Comparison of ENCODE assay signal across 22 mouse cellular contexts in the genomic region with DNA sequence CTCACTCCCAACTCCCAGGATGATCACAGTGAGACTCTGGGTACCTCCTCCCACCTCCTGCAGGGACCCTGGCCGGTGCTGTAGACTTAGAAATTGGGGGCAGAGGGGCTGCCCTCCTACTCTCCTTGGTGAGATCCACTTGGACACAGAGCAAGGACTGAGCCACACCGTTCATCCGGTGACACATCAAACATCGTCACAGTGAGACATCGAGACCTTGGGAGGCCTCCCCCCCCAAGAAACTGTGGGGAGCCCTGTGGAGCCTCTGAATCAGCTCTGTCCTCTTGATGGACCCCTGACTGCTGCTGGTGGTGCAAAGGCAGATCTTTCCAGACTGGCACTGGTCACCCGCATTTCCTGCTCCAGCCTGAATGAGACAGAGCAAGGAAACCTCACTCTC. TPM values are rescaled to one million over a fixed set of nuclear protein-coding genes. Genes with fewer than 3 reads are reported as not detected.
A peak's percentile ranks its signal among the peaks of the same experiment; 100 is the strongest.
DNase-seq lines count a peak whose midpoint lies in the region; ATAC-seq and TF ChIP-seq lines count a peak whose summit lies in the region.
"Had no signal": no experiment of that assay in that cellular context is flagged by ENCODE, and none has a peak within 500 bp of the region (broad histone marks: within the 10 kb centered on the region; RNA-seq: fewer than 3 reads in every experiment).

No protein-coding gene starts in this region.

- H3K9me3 ChIP-seq in heart, embryonic 13.5 days = no peaks in the 10 kb centered on the region
- no peaks in the 10 kb centered on the region for H3K9me3 ChIP-seq in intestine, postnatal 0 days (ENCODE audit: control insufficient read depth)
- H3K9me3 ChIP-seq: embryonic facial prominence, embryonic 12.5 days; forebrain, embryonic 12.5 days; heart, embryonic 15.5 days; hindbrain, embryonic 13.5 days had no signal

- H3K4me2 ChIP-seq in heart, embryonic 13.5 days = no peak overlapping the region
- H3K4me2 ChIP-seq in intestine, postnatal 0 days (replicated peaks; ENCODE audit: low read depth) = no peak overlapping the region
- H3K4me2 ChIP-seq: embryonic facial prominence, embryonic 12.5 days; forebrain, embryonic 12.5 days; heart, embryonic 15.5 days; hindbrain, embryonic 13.5 days had no signal

- no peaks in the 10 kb centered on the region for H3K36me3 ChIP-seq in heart, embryonic 13.5 days
- no peaks in the 10 kb centered on the region for H3K36me3 ChIP-seq in intestine, postnatal 0 days (ENCODE audit: control insufficient read depth, insufficient read depth)
- H3K36me3 ChIP-seq: forebrain, embryonic 12.5 days; heart, embryonic 15.5 days; hindbrain, embryonic 13.5 days had no signal

- DNase-seq in adrenal gland, adult 2 months = peak; percentile 72
- no peak for DNase-seq in adrenal gland, adult 18-20 months (ENCODE audit: low spot score in 2 of 2)
- DNase-seq in heart, postnatal 10 days = no peak
- no peak for DNase-seq in thymus, postnatal 4 days
- no peak for DNase-seq in cerebellum, postnatal 14 days
- DNase-seq: cerebellum, adult 11-12 months; cerebellum, adult 9-11 months; embryo, embryonic 11 days; forebrain, postnatal 0 days; gastrocnemius, postnatal 14 days; heart, adult 2 months; heart, postnatal 36 days; kidney, adult 11 months; kidney, adult 9 months had no signal

- 0 out of 2 replicates have a peak overlapping the region, but pooled peaks have one; percentile 37 for H3K9ac ChIP-seq in heart, embryonic 13.5 days
- H3K9ac ChIP-seq in intestine, postnatal 0 days (ENCODE audit: low read depth, low read length) = 0 out of 2 replicates have a peak overlapping the region, but pooled peaks have one; percentile 7
- H3K9ac ChIP-seq: embryonic facial prominence, embryonic 12.5 days; forebrain, embryonic 12.5 days; forebrain, postnatal 0 days; heart, embryonic 15.5 days; hindbrain, embryonic 13.5 days had no signal

- H3K27me3 ChIP-seq in heart, embryonic 13.5 days (replicated peaks) = no peaks in the 10 kb centered on the region
- no peaks in the 10 kb centered on the region for H3K27me3 ChIP-seq in intestine, postnatal 0 days (replicated peaks; ENCODE audit: control insufficient read depth, insufficient read depth, low read length)
- H3K27me3 ChIP-seq: embryonic facial prominence, embryonic 12.5 days; forebrain, embryonic 12.5 days; heart, embryonic 15.5 days had no signal

- WGBS in heart, embryonic 13.5 days = 76% methylated on average over 6 of the region's 6 CpGs
- 76% methylated on average over 6 of the region's 6 CpGs for WGBS in intestine, postnatal 0 days

- TF ChIP-seq CTCF in intestine, postnatal 0 days (IDR thresholded peaks at IDR 0.05; ENCODE audit: low read depth) = no peak

- no peak overlapping the region for H3K4me3 ChIP-seq in heart, embryonic 13.5 days
- no peak overlapping the region for H3K4me3 ChIP-seq in intestine, postnatal 0 days (ENCODE audit: low read depth, low read length)
- H3K4me3 ChIP-seq: embryonic facial prominence, embryonic 12.5 days; forebrain, embryonic 12.5 days; heart, adult 2 months; heart, embryonic 15.5 days; hindbrain, embryonic 13.5 days had no signal

- intact Hi-C loops in heart, postnatal 10 days (cut with DNase I) = no loop called here

- 0 out of 2 replicates have a peak overlapping the region, but pooled peaks have one; percentile 24 for H3K27ac ChIP-seq in heart, embryonic 13.5 days (replicated peaks)
- peak overlapping the region; percentile 83 for H3K27ac ChIP-seq in intestine, postnatal 0 days (ENCODE audit: low read depth, low read length)
- H3K27ac ChIP-seq: embryonic facial prominence, embryonic 12.5 days; forebrain, embryonic 12.5 days; heart, adult 2 months; heart, embryonic 15.5 days; hindbrain, embryonic 13.5 days had no signal

- ATAC-seq in heart, embryonic 13.5 days (ENCODE audit: extremely low read depth, insufficient number of reproducible peaks, low FRiP score, low TSS enrichment) = no peak
- peak; percentile 39 for ATAC-seq in common myeloid progenitor, adult 5-6 weeks (replicated peaks; ENCODE audit: low read depth, poor library complexity, severe bottlenecking)
- no peak for ATAC-seq in intestine, postnatal 0 days
- ATAC-seq: forebrain, postnatal 0 days had no signal

- peaks cover 92% of the 10 kb centered on the region for H3K4me1 ChIP-seq in heart, embryonic 13.5 days
- peaks cover 15% of the 10 kb centered on the region for H3K4me1 ChIP-seq in intestine, postnatal 0 days (replicated peaks; ENCODE audit: control insufficient read depth, insufficient read depth, low read length)

RNA-seq across cellular contexts. Expression of gene Bmp7, which starts 35.5 kb away (rescaled TPM):
- total RNA-seq in adrenal gland, adult 2 months (2021) = 10 to 100 TPM; 28.9 to 75.7 TPM
- 90.8 and 96.8 TPM in 2 replicates for polyA plus RNA-seq in adrenal gland, adult 2 months (2012; rRNA removed)
- 10 to 100 TPM; 33.4 to 55.2 TPM for total RNA-seq in adrenal gland, adult 18-20 months (2021)
- polyA plus RNA-seq in heart, embryonic 13.5 days (2015; fragmentation: Nextera tagmentation; extraction: Ambion mirVana) = 40.3 and 46.5 TPM in 2 replicates
- total RNA-seq in heart, postnatal 10 days (2021) = 1 to 10 TPM; 4.0 to 4.6 TPM
- total RNA-seq in common myeloid progenitor, adult 5-6 weeks (2017) = 0.10 TPM in 1 of 2 replicates, not detected in the other
- polyA plus RNA-seq in intestine, postnatal 0 days (2015; fragmentation: Nextera tagmentation; extraction: Ambion mirVana) = 37.6 and 41.1 TPM in 2 replicates
- total RNA-seq: MEL had no signal

Comparison
In these comparisons a context has a peak if more than half of its experiments do, and no peak if none do; other contexts are left out.
1. RNA of gene Bmp7, which starts 35.5 kb away (total RNA-seq): 28.9 to 75.7 TPM in adrenal gland, adult 2 months and 33.4 to 55.2 TPM in adrenal gland, adult 18-20 months; 4.0 to 4.6 TPM in heart, postnatal 10 days and 0.10 TPM in common myeloid progenitor, adult 5-6 weeks; every median in the first group is over 4 times any median in the second.